Mouse (Mus musculus): Measurements from ENCODE around the gene Sipa1l1.

DNA sequence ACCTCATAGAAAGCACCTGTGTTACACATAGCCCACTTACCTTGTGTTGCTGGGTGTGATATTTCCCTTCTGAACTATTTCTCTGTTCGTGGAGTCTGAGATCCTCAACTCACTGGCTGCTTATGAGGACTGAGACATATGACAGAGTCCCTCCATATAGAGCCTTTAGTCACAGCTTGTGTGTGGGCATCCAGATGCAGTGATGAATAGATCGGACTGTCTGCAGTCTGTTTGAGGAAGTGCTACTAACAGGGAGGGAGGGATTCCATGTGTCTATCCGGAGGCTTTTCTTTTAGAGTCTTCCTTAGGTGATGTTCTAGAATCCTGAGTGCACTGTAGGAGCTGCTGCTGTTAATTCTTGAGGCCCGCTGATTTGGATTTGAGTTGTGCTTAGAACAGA, 165.4 kb downstream of the Sipa1l1 start:
- TF ChIP-seq CTCF (conservative IDR thresholded peaks at IDR 0.05; ENCODE audit: insufficient read depth, insufficient read length, low read depth, low read length) (no peak), POLR2A (IDR thresholded peaks at IDR 0.05; ENCODE audit: low read depth, low read length) (no peak)

Data from kidney, adult 2 months (tissue).